Mouse (Mus musculus) CH12.LX (cell line): ENCODE results near the gene Drap1. TPM values are rescaled to one million over a fixed set of nuclear protein-coding genes. Genes with fewer than 3 reads are reported as not detected.

Experiments
- DNase-seq: peaks from one replicate; pipeline ENCODE4 v3.0.0-alpha.2; 2013; ENCODE audit errors: extremely low read depth
- H3K27ac ChIP-seq: 2 replicates; pipeline ENCODE4 v1.5.1; 2012; ENCODE audit warnings: low read depth, mild to moderate bottlenecking, control low read depth, moderate library complexity; ENCODE audit not compliant: insufficient read depth
- H3K27me3 ChIP-seq: replicated peaks from 2 replicates; pipeline ENCODE3; 2012; ENCODE audit warnings: inconsistent platforms
- H3K36me3 ChIP-seq, 2 experiments: replicated peaks in 1 of 2; 2 replicates each; pipeline versions ENCODE3 to v1.6.1; 2012; ENCODE audit warnings: inconsistent platforms in 1 of 2, low read length in 1 of 2, mild to moderate bottlenecking in 1 of 2, mixed read lengths in 1 of 2, moderate library complexity in 1 of 2; ENCODE audit not compliant: control insufficient read depth in 1 of 2, insufficient read depth in 1 of 2
- H3K4me1 ChIP-seq, 2 experiments: 2 replicates each; pipeline ENCODE4 v1.6.1; 2012; ENCODE audit warnings: inconsistent platforms in 1 of 2, moderate library complexity in 1 of 2; ENCODE audit not compliant: insufficient read depth in 2 of 2, control insufficient read depth in 1 of 2
- H3K4me2 ChIP-seq: 2 replicates; pipeline ENCODE4 v1.6.1; 2012; ENCODE audit warnings: low read depth, mild to moderate bottlenecking, control low read depth; ENCODE audit not compliant: poor library complexity, insufficient read depth, severe bottlenecking
- H3K4me3 ChIP-seq, 3 experiments: fragments of 150-350 bp in 1 of 3; sonication (generic) in 1 of 3; replicated peaks in 1 of 3; 2 replicates each; pipeline versions ENCODE3 to v1.5.1; 2011 to 2012; ENCODE audit warnings: low read depth in 2 of 3, low read length in 2 of 3, mild to moderate bottlenecking in 2 of 3, moderate library complexity in 2 of 3, control low read depth in 1 of 3, improper control_type of control experiment in 1 of 3, inconsistent platforms in 1 of 3, mixed read lengths in 1 of 3; ENCODE audit not compliant: poor library complexity in 1 of 3
- H3K79me2 ChIP-seq: replicated peaks from 2 replicates; pipeline ENCODE4 v1.6.1; 2012; ENCODE audit warnings: mild to moderate bottlenecking, moderate library complexity; ENCODE audit not compliant: control insufficient read depth, poor library complexity, insufficient read depth, severe bottlenecking; ENCODE audit errors: extremely low read depth
- H3K9ac ChIP-seq: 2 replicates; pipeline ENCODE4 v1.6.1; 2012; ENCODE audit warnings: low read depth, mild to moderate bottlenecking, control low read depth, moderate library complexity; ENCODE audit not compliant: insufficient read depth
- H3K9me3 ChIP-seq: replicated peaks from 2 replicates; pipeline ENCODE3; 2012; ENCODE audit warnings: low read length, inconsistent platforms, mixed read lengths
- BHLHE40 ChIP-seq: IDR thresholded peaks from 2 replicates; pipeline ENCODE4 v1.6.1; 2011; ENCODE audit warnings: mild to moderate bottlenecking, low read depth, low read length, improper control_type of control experiment
- CHD2 ChIP-seq: IDR thresholded peaks from 2 replicates; pipeline ENCODE4 v1.6.1; 2011; ENCODE audit warnings: low read length, improper control_type of control experiment
- CTCF ChIP-seq, 2 experiments: IDR thresholded peaks in 1 of 2; conservative IDR thresholded peaks in 1 of 2; 2 replicates each; pipeline ENCODE4 v1.5.1; 2011 to 2012; ENCODE audit warnings: low read depth in 2 of 2, low read length in 2 of 2, improper control_type of control experiment in 1 of 2, inconsistent platforms in 1 of 2, mild to moderate bottlenecking in 1 of 2, moderate library complexity in 1 of 2
- E2F4 ChIP-seq: IDR thresholded peaks from 2 replicates; pipeline ENCODE4 v1.6.1; 2011; ENCODE audit warnings: low read depth, low read length, improper control_type of control experiment; ENCODE audit not compliant: insufficient replicate concordance
- ELF1 ChIP-seq: IDR thresholded peaks from 2 replicates; pipeline ENCODE4 v1.6.1; 2014; ENCODE audit warnings: low read depth, mild to moderate bottlenecking, inconsistent platforms, low read length, improper control_type of control experiment
- EP300 ChIP-seq: IDR thresholded peaks from 2 replicates; pipeline ENCODE4 v1.6.1; 2011; ENCODE audit warnings: low read length, improper control_type of control experiment
- ETS1 ChIP-seq: conservative IDR thresholded peaks from 2 replicates; pipeline ENCODE4 v1.6.1; 2012; ENCODE audit warnings: low read depth, mild to moderate bottlenecking, inconsistent platforms, low read length, improper control_type of control experiment, moderate library complexity
- GABPA ChIP-seq: IDR thresholded peaks from 2 replicates; pipeline ENCODE4 v1.6.1; 2012; ENCODE audit warnings: low read depth, low read length, improper control_type of control experiment, inconsistent platforms; ENCODE audit not compliant: insufficient replicate concordance
- HCFC1 ChIP-seq: IDR thresholded peaks from 2 replicates; pipeline ENCODE4 v1.6.1; 2012; ENCODE audit warnings: low read depth, mild to moderate bottlenecking, inconsistent platforms, low read length, improper control_type of control experiment
- IRF4 ChIP-seq: IDR thresholded peaks from 2 replicates; pipeline ENCODE4 v1.6.1; 2014; ENCODE audit warnings: low read depth, mild to moderate bottlenecking, inconsistent platforms, low read length, improper control_type of control experiment
- JUN ChIP-seq: IDR thresholded peaks from 2 replicates; pipeline ENCODE4 v1.6.1; 2011; ENCODE audit warnings: low read depth, mild to moderate bottlenecking, low read length, improper control_type of control experiment, moderate library complexity; ENCODE audit not compliant: insufficient read depth
- JUND ChIP-seq: conservative IDR thresholded peaks from 2 replicates; pipeline ENCODE4 v1.6.1; 2011; ENCODE audit warnings: low read depth, low read length, improper control_type of control experiment
- MAFK ChIP-seq: IDR thresholded peaks from 2 replicates; pipeline ENCODE4 v1.6.1; 2011; ENCODE audit warnings: low read length, improper control_type of control experiment; ENCODE audit not compliant: insufficient replicate concordance
- MAX ChIP-seq: IDR thresholded peaks from 2 replicates; pipeline ENCODE4 v1.6.1; 2011; ENCODE audit warnings: low read length, improper control_type of control experiment
- MEF2A ChIP-seq: IDR thresholded peaks from 2 replicates; pipeline ENCODE4 v1.6.1; 2014; ENCODE audit warnings: low read depth, mild to moderate bottlenecking, inconsistent platforms, low read length, improper control_type of control experiment, borderline replicate concordance
- MXI1 ChIP-seq: IDR thresholded peaks from 2 replicates; pipeline ENCODE4 v1.6.1; 2011; ENCODE audit warnings: mild to moderate bottlenecking, low read depth, low read length, improper control_type of control experiment
- MYC ChIP-seq: IDR thresholded peaks from 2 replicates; pipeline ENCODE4 v1.6.1; 2011; ENCODE audit warnings: low read depth, mild to moderate bottlenecking, improper control_type of control experiment, low read length
- NELFE ChIP-seq: IDR thresholded peaks from 2 replicates; pipeline ENCODE4 v1.6.1; 2011; ENCODE audit warnings: low read depth, low read length, improper control_type of control experiment
- PAX5 ChIP-seq: IDR thresholded peaks from 2 replicates; pipeline ENCODE4 v1.6.1; 2012; ENCODE audit warnings: low read length, inconsistent platforms, mixed read lengths
- POLR2A ChIP-seq: IDR thresholded peaks from 2 replicates; pipeline ENCODE4 v1.6.1; 2011; ENCODE audit warnings: low read depth, mild to moderate bottlenecking, improper control_type of control experiment, low read length
- POLR2AphosphoS2 ChIP-seq: IDR thresholded peaks from 2 replicates; pipeline ENCODE4 v1.6.1; 2011; ENCODE audit warnings: low read depth, low read length, improper control_type of control experiment
- RCOR1 ChIP-seq: conservative IDR thresholded peaks from 2 replicates; pipeline ENCODE4 v1.6.1; 2012; ENCODE audit warnings: low read depth, mild to moderate bottlenecking, inconsistent platforms, low read length, improper control_type of control experiment
- SIN3A ChIP-seq: IDR thresholded peaks from 2 replicates; pipeline ENCODE4 v1.6.1; 2012; ENCODE audit warnings: low read length, improper control_type of control experiment, inconsistent platforms
- SMC3 ChIP-seq: IDR thresholded peaks from 2 replicates; pipeline ENCODE4 v1.6.1; 2011; ENCODE audit warnings: low read depth, low read length, improper control_type of control experiment
- TBP ChIP-seq: conservative IDR thresholded peaks from 2 replicates; pipeline ENCODE4 v1.6.1; 2011; ENCODE audit warnings: low read depth, low read length, improper control_type of control experiment
- UBTF ChIP-seq: IDR thresholded peaks from 2 replicates; pipeline ENCODE4 v1.6.1; 2012; ENCODE audit warnings: low read depth, mild to moderate bottlenecking, inconsistent platforms, low read length, improper control_type of control experiment, moderate library complexity
- USF1 ChIP-seq: IDR thresholded peaks from 2 replicates; pipeline ENCODE4 v1.6.1; 2014; ENCODE audit warnings: low read depth, mild to moderate bottlenecking, inconsistent platforms, low read length, improper control_type of control experiment
- USF2 ChIP-seq: conservative IDR thresholded peaks from 2 replicates; pipeline ENCODE4 v1.6.1; 2011; ENCODE audit warnings: low read depth, low read length, improper control_type of control experiment
- ZKSCAN1 ChIP-seq: IDR thresholded peaks from 2 replicates; pipeline ENCODE4 v1.6.1; 2012; ENCODE audit warnings: low read depth, inconsistent platforms, low read length, improper control_type of control experiment, borderline replicate concordance
- dilution Hi-C: fragments of 300-500 bp; cut with MboI; formaldehyde crosslinking; loops from 2 replicates; pipeline ENCODE4 v1.14.3; 2020; ENCODE audit warnings: low sequenced_read_pairs; ENCODE audit not compliant: extremely low pct_unique_long_range_greater_than_20kb, extremely low pct_ligation_motif_present
- in situ Hi-C: fragments of 300-500 bp; cut with MboI; formaldehyde crosslinking; loops from 3 replicates; pipeline ENCODE4 v1.14.3; 2019; ENCODE audit warnings: low sequenced_read_pairs, low pct_ligation_motif_present, low pct_unique_long_range_greater_than_20kb, mixed read lengths
- polyA plus RNA-seq: library from polyadenylated mRNA; unstranded; fragments of >175 nt; gene quantifications from 2 replicates; pipeline ENCODE4 v1.2.1, GENCODE M21; 2012; ENCODE audit warnings: low read depth; ENCODE audit not compliant: insufficient read length
- total RNA-seq, 2 experiments: library from RNA; depleted of rRNA; stranded (reverse); fragments of 300-350 nt in 1 of 2; fragments of >200 nt in 1 of 2; gene quantifications; 2 replicates each; pipeline ENCODE4 v1.2.3; 2012 to 2014

Drap1 gene
- total and polyA plus RNA-seq, 3 experiments = 73.3 to 180 (median 143) TPM

GRCm38 (mm10) chr19:5455037-5455436, 30.3 kb upstream of the Drap1 start:
- TF ChIP-seq POLR2A = no peak
- no peak for TF ChIP-seq CTCF (conservative IDR thresholded peaks at IDR 0.05 in 1 of 2, IDR thresholded peaks at IDR 0.05 in 1 of 2; ENCODE audit: low read depth in 2 of 2, low read length in 2 of 2)
- no peak for TF ChIP-seq SIN3A
- TF ChIP-seq POLR2AphosphoS2 = no peak
- no peak for TF ChIP-seq MAFK
- no peak for TF ChIP-seq HCFC1
- H3K4me3 ChIP-seq = no peak overlapping the region
- DNase-seq = no peak
- dilution Hi-C loops = no loop called here
- H3K9ac ChIP-seq = no peak overlapping the region
- peaks cover 6 to 26% of the 10 kb centered on the region in 2 experiments; a peak in 3 of 4 replicates for H3K4me1 ChIP-seq
- no peak overlapping the region for H3K27ac ChIP-seq
- H3K9me3 ChIP-seq = no peaks in the 10 kb centered on the region
- peaks cover 0 to 19% of the 10 kb centered on the region in 2 experiments for H3K36me3 ChIP-seq
- in situ Hi-C loops = loop anchor here (5.0 kb wide), 1 partner anchor 37 kb away; the partner anchor contains the start of gene Cfl1
- H3K27me3 ChIP-seq = peaks cover 7% of the 10 kb centered on the region
- H3K79me2 ChIP-seq = peaks cover 6% of the 10 kb centered on the region; the same call in 1 of the 2 replicates
- H3K4me2 ChIP-seq = no peak overlapping the region

GRCm38 (mm10) chr19:5451766-5452165, 27.0 kb upstream of the Drap1 start:
- H3K36me3 ChIP-seq = peaks cover 0 to 19% of the 10 kb centered on the region in 2 experiments

DNA sequence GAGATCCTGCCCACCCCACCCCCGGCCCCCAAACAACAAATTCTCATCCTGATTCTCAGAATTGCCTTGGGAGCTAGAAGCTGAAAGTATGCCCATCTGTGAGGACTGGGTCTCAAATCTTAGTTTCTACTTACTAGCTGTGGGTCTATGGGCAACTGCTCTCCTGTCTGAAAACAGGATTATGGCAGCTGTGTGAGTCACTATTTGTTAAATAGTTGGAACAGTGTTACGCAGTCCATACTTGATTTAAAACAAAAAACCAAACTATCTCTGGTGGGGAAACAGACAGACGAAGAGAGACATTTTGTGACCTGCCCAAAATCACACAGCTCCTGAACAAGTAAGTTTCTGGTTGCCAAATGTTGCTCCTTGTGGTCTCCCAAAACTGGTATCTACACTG, 24.9 kb upstream of the Drap1 start:
- no peak for DNase-seq
- in situ Hi-C loops = no loop called here
- no peak overlapping the region for H3K4me2 ChIP-seq
- TF ChIP-seq MYC (no peak), BHLHE40 (no peak), RCOR1 (no peak), MEF2A (no peak), ETS1 (no peak), IRF4 (no peak), SMC3 (no peak), ELF1 (no peak), MXI1 (no peak), NELFE (no peak), EP300 (no peak), UBTF (no peak), CTCF (conservative IDR thresholded peaks at IDR 0.05 in 1 of 2, IDR thresholded peaks at IDR 0.05 in 1 of 2; ENCODE audit: low read depth in 2 of 2, low read length in 2 of 2) (no peak), SIN3A (no peak), USF1 (no peak), MAX (no peak)
- TF ChIP-seq, all 38 proteins: peak for 0
- H3K4me1 ChIP-seq = peaks cover 9 to 20% of the 10 kb centered on the region in 2 experiments
- H3K9ac ChIP-seq = no peak overlapping the region
- H3K79me2 ChIP-seq = no peaks in the 10 kb centered on the region
- H3K27me3 ChIP-seq = peaks cover 29% of the 10 kb centered on the region
- peaks cover 0 to 11% of the 10 kb centered on the region in 2 experiments for H3K36me3 ChIP-seq
- H3K9me3 ChIP-seq = no peaks in the 10 kb centered on the region
- dilution Hi-C loops = no loop called here
- no peak overlapping the region for H3K4me3 ChIP-seq
- no peak overlapping the region for H3K27ac ChIP-seq

More at GRCm38 (mm10) chr19:5451766-5452165, 27.0 kb upstream of the Drap1 start:
- DNase-seq = no peak
- Histone ChIP-seq H3K4me3 (no peak overlapping the region), H3K9me3 (no peaks in the 10 kb centered on the region), H3K79me2 (peaks cover 6% of the 10 kb centered on the region; the same call in 1 of the 2 replicates), H3K9ac (no peak overlapping the region), H3K4me2 (no peak overlapping the region), H3K4me1 (peaks cover 15 to 33% of the 10 kb centered on the region in 2 experiments), H3K27me3 (peaks cover 10% of the 10 kb centered on the region), H3K27ac (no peak overlapping the region)
- dilution Hi-C loops (no loop called here), in situ Hi-C loops (no loop called here)
- TF ChIP-seq GABPA = no peak
- TF ChIP-seq USF2 = no peak
- no peak for TF ChIP-seq EP300
- TF ChIP-seq TBP = no peak
- no peak for TF ChIP-seq JUND
- no peak for TF ChIP-seq MEF2A
- no peak for TF ChIP-seq UBTF
- TF ChIP-seq ZKSCAN1 = no peak
- no peak for TF ChIP-seq CHD2
- no peak for TF ChIP-seq ELF1
- TF ChIP-seq CTCF (conservative IDR thresholded peaks at IDR 0.05 in 1 of 2, IDR thresholded peaks at IDR 0.05 in 1 of 2; ENCODE audit: low read depth in 2 of 2, low read length in 2 of 2) = no peak
- no peak for TF ChIP-seq MAX
- TF ChIP-seq JUN = no peak
- no peak for TF ChIP-seq E2F4
- no peak for TF ChIP-seq RCOR1
- TF ChIP-seq PAX5 = no peak
- no peak for TF ChIP-seq MXI1
- no peak for TF ChIP-seq POLR2AphosphoS2
- no peak for TF ChIP-seq ETS1
